Mouse (Mus musculus) brown adipose tissue, adult 24 weeks (tissue): Measurements from ENCODE around the gene Rufy4. TPM values are rescaled to one million over a fixed set of nuclear protein-coding genes. Genes with fewer than 3 reads are reported as not detected.

Experiments used
- H3K27ac ChIP-seq: fragments of 200-500 bp; replicated peaks from 2 replicates; pipeline ENCODE4 v1.5.1; 2012; ENCODE audit warnings: low read depth, mild to moderate bottlenecking, low read length
- H3K4me1 ChIP-seq: fragments of 200-500 bp; 2 replicates; pipeline ENCODE4 v1.6.1; 2012; ENCODE audit warnings: low read length, mixed read lengths; ENCODE audit not compliant: control insufficient read depth, insufficient read depth, insufficient read length
- H3K4me3 ChIP-seq: fragments of 200-500 bp; 2 replicates; pipeline ENCODE4 v1.5.1; 2012; ENCODE audit warnings: low read depth, mild to moderate bottlenecking, low read length, moderate library complexity; ENCODE audit not compliant: insufficient read depth
- polyA plus RNA-seq: library from polyadenylated mRNA; stranded (reverse); fragments of >200 nt; gene quantifications from 2 replicates; pipeline ENCODE4 v1.2.4, GENCODE M21; 2012; ENCODE audit not compliant: missing spikeins, insufficient read depth, insufficient read length

The Rufy4 gene
- polyA plus RNA-seq, 1 experiment, result 2.1 TPM

DNA sequence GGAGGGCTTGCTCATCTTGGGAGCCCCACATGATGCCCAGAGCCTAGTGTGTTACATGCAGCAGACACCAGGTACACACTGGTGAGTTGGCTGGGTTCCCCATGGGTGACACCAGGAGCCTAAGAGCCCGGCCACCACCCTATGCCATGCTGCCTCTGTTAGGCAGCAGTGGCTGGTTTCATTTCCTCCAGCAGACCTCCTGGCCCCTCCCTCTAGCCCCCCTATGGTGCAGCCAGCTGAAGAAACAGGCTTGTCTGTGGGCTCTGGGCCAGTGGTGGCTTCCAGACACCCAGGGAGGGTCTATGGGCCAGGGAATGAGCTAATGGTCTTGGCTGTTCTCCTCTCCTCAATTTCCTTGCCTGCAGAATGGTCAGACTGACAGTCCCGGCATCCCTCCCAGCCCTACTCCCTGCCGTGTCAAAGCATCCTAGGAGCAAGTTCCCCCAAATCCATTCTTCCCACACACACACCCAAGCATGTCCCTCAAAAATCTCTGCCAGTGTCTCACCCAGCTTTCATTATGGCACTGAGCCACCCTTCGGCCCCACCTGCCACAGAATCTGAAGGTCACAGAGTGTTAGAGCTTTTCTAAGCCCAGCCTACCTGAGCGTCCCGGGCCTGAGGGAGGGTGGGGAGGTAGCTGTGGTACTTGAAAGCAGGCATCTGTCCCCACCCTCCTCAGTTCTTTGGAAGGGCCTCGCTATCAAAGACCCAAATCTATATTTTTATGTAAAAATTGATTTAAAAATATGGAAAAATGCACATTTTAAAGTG, 30.7 kb upstream of the Rufy4 start:
- H3K4me1 ChIP-seq, result peaks cover 20% of the 10 kb centered on the region

GRCm38 (mm10) chr1:74095296-74095695, 30.0 kb upstream of the Rufy4 start:
- peaks cover 20% of the 10 kb centered on the region for H3K4me1 ChIP-seq
- H3K27ac ChIP-seq, result peak overlapping the region; percentile 24
- no peak overlapping the region for H3K4me3 ChIP-seq

More for the DNA sequence above, 30.7 kb upstream of the Rufy4 start:
- Histone ChIP-seq H3K4me3 (no peak overlapping the region), H3K27ac (peak overlapping the region; percentile 62; the same call in 1 of the 2 replicates)

DNA sequence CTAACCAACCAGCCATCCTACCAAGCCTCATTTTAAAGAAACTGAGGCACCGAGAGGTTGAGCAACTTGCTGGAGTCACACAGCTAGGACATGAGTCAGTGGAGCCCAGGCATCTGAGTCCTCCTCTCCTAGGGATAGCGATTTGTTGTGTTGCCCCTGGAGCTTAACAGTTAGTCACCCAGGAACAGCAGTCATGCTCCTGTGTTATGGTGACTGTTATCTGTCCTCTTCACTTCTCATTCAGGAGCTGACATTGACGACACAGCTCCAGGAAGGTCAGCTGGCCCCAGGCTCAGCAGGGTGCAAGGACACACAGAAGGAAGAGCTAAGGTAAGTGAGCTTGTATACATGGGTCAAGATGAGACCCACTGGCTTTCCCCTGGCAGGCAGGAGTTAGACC, 29.6 kb upstream of the Rufy4 start:
- H3K27ac ChIP-seq, result peak overlapping the region; percentile 24
- H3K4me3 ChIP-seq, result no peak overlapping the region
- peaks cover 20% of the 10 kb centered on the region for H3K4me1 ChIP-seq

DNA sequence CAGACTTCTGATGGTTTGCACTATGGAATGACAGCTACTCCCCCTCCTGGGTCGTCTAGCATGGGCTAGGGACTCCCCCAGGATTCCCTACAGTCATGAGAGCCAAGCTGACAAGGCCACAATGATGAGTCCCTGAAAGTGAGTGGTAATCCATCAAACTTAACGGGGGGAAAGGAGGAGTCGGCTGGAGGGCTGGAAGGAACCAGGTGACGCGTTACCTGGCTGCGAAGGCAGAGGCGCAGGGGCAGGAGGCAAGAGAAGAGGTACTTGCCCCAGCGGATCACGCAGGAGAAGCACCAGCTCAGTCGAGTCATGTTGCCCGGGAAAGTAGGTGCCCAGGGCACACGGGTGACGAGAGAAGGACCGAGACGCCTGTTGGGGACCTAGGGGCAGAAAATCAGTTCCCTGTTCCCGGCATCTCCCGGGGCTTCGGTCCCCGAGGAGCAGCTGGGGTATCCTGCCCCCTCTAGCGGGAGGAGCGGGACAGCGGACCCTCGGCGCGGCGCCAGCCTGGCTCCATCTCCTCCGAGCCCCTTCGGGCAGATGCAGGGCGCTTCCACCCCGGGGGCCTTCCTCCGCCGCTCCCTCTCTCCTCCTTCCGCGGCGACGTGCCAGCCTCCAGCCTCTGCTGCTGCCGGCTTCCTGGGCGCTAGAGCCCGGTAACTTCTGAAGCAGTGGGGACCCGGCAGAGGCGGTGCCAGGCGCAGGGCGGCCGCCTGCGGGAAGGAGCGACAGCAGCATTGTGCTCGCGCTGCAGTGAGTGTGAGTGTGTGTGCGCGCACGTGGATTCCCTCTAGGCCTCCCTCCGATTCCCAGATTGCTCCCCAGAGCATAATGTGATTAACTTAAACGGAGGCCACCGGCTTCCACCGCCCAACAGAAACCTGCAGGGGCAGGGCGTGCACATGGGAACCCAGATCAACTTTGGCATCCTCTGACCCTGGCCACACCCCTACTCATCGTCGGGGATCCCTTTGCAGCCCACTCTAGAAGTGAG, 27.0 kb upstream of the Rufy4 start:
- Histone ChIP-seq H3K4me3 (peak overlapping the region; percentile 35), H3K4me1 (peaks cover 15% of the 10 kb centered on the region), H3K27ac (no peak overlapping the region)

GRCm38 (mm10) chr1:74099001-74099435, 26.3 kb upstream of the Rufy4 start:
- Histone ChIP-seq H3K27ac (no peak overlapping the region), H3K4me1 (peaks cover 17% of the 10 kb centered on the region), H3K4me3 (peak overlapping the region; percentile 35; the same call in 1 of the 2 replicates)

DNA sequence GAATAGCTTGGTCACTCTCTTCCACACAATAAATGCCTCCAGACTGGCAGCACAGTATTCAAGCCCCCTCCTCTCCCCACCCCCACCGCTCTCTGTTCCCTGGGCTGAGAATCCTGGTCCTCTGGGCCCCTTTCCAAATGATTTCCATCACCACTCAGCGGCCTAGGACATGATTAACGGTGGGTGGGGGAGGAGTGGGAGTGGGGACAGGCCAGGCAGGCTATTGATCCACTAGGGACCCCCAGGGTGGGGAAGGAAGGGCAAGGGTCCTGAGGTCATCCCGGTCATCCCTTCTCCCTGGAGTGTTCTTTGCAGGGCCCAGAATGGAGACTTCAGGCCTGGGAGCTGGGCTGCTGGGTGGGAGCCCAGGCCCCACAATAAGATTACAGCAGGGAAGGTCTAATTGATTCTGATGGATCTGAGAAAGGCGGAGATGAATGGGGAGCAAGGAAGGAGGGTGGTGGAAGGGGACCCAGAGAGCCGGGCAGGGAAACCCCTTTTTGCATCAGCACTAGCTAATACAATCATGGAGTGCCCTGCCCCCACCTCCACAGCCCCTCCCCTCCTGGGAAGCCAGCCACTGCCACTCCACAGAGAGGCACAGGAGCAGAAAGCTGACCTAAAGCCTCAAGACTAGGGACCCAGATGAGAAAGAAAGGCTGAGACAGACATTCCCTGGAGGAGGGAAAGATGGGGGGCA, 21.5 kb upstream of the Rufy4 start:
- Histone ChIP-seq H3K4me1 (peaks cover 7% of the 10 kb centered on the region), H3K4me3 (peak overlapping the region; percentile 24; the same call in 1 of the 2 replicates), H3K27ac (peak overlapping the region; percentile 78)

DNA sequence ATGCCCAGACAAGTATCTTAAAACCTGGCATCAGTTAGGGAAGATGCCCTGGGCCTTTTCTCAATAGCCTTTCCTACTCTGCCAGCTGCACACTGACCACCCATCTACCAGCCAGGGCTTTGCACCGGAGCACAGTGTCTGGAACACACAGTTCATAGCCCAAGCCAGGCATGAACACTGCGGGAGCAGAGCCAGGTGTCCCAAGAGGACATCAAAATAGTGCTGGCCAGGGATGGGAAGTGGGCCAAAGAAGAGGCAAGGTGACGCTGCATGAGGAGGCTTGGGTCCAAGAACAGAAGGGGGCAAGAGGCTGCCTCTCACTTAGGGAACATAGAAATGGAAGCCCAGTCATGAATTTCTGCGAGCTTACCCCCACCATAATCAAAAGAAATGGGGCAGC, 19.7 kb upstream of the Rufy4 start:
- H3K27ac ChIP-seq, result peak overlapping the region; percentile 93

GRCm38 (mm10) chr1:74106214-74106613, 19.1 kb upstream of the Rufy4 start:
- H3K27ac ChIP-seq, result peak overlapping the region; percentile 93
- H3K4me3 ChIP-seq, result peak overlapping the region; percentile 54
- peaks cover 15% of the 10 kb centered on the region for H3K4me1 ChIP-seq

More for the DNA sequence above, 19.7 kb upstream of the Rufy4 start:
- peaks cover 15% of the 10 kb centered on the region for H3K4me1 ChIP-seq
- H3K4me3 ChIP-seq, result peak overlapping the region; percentile 54

- H3K27ac ChIP-seq, result peak overlapping the region; percentile 97
- peaks cover 21% of the 10 kb centered on the region for H3K4me1 ChIP-seq
- H3K4me3 ChIP-seq, result peak overlapping the region; percentile 59
Observed at GRCm38 (mm10) chr1:74107931-74108618, 17.3 kb upstream of the Rufy4 start.

DNA sequence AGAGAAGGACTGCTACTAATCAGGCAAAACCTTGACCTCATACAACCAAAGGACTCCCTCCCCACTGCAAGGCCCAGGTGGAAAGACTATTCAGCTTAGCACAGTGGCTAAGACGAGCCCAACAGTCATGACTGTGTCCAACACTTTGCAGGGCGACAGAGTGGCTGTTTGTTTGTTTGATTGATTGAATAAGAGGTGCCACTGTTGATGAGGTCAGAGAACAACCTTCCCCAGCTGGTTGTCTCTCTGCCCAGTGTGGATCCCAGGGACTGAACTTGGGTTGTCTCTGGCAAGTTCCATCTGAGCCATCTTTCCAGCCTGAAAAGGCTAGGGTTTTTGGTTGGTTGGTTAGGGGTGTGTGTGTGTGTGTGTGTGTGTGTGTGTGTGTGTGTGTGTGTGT, 15.7 kb upstream of the Rufy4 start:
- peak overlapping the region; percentile 93 for H3K27ac ChIP-seq
- peaks cover 25% of the 10 kb centered on the region for H3K4me1 ChIP-seq
- H3K4me3 ChIP-seq, result no peak overlapping the region

DNA sequence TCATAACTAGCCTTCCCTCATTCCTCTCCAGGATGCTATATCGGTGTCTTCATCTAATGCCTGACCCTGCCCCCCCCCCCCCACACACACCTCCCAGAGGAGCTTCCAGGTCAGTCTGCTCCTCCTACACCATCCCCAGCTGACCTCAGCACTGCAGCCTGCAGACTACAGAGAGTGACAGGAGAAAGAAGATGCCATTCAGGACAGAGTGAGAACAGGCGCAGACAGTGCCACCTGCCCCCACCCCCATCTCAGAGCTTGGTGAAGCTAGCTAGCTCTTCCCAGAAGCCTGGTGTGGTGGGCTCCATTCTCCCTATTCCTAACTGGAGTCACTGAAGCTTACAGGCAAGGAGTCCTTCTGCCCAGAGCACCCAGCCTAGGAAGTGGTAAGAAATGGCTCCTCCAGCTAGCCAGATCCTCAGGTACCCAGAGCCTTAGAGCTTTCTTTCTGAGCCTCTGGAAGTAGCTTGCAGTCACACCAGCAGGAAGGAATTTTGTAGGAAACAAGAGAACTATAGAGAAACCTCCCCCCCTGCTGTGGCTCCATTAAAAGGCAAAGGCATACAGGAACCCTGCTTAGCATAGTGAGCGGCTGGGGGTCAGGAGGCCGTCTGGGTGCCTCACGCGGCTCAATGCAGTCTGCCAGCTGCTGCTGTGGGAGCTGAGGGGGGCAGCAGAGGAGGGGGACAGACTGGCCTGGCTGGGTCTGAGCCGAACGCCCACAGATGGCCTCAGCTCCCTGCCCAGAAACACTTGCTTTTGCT, 14.2 kb upstream of the Rufy4 start:
- H3K27ac ChIP-seq, result peak overlapping the region; percentile 93
- no peak overlapping the region for H3K4me3 ChIP-seq
- H3K4me1 ChIP-seq, result peaks cover 25% of the 10 kb centered on the region

GRCm38 (mm10) chr1:74111696-74112030, 13.7 kb upstream of the Rufy4 start:
- H3K27ac ChIP-seq, result peak overlapping the region; percentile 90
- peaks cover 25% of the 10 kb centered on the region for H3K4me1 ChIP-seq
- no peak overlapping the region for H3K4me3 ChIP-seq

DNA sequence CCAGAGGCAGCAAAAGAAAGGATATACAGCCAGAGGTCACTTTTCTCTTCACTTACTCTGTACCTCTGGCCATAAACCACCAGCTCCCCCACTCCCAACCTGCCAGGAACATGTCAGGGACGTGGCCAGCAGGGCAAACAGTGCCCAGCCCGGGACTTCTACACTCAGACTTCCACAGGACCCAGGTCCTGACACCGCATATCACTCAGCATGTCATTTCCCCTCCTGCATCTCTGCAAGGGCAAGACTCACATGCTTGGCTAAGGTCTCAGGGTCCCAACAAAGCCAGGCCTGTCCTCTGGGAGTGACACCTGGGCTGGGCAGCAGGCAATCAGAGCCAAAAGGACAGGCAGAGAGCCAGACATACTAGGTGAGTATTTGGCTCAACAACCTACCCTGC, 12.3 kb upstream of the Rufy4 start:
- Histone ChIP-seq H3K4me3 (no peak overlapping the region), H3K27ac (peak overlapping the region; percentile 60), H3K4me1 (peaks cover 32% of the 10 kb centered on the region)

GRCm38 (mm10) chr1:74117876-74118275, 7.5 kb upstream of the Rufy4 start:
- Histone ChIP-seq H3K27ac (no peak overlapping the region; the same call in 1 of the 2 replicates), H3K4me3 (no peak overlapping the region), H3K4me1 (peaks cover 23% of the 10 kb centered on the region)
